Mouse (Mus musculus) kidney, adult 2 months (tissue): Measurements from ENCODE around the gene Ddx50. TPM values are rescaled to one million over a fixed set of nuclear protein-coding genes. Genes with fewer than 3 reads are reported as not detected.
A peak's percentile ranks its signal among the peaks of the same experiment; 100 is the strongest.

Experiments
- DNase-seq: peaks from one replicate; pipeline ENCODE4 v3.0.0; 2021
- H3K27ac ChIP-seq: fragments of 200-500 bp; 2 replicates; pipeline ENCODE4 v1.5.1; 2012; ENCODE audit warnings: low read depth, low read length, control low read depth, inconsistent platforms; ENCODE audit not compliant: insufficient read depth
- H3K27me3 ChIP-seq: fragments of 200-500 bp; replicated peaks from 2 replicates; pipeline ENCODE4 v1.6.1; 2012; ENCODE audit warnings: mild to moderate bottlenecking, moderate library complexity, low read length, inconsistent platforms; ENCODE audit not compliant: control insufficient read depth, insufficient read depth
- H3K36me3 ChIP-seq: fragments of 200-500 bp; 2 replicates; pipeline ENCODE4 v1.6.1; 2012; ENCODE audit warnings: mild to moderate bottlenecking, moderate library complexity, low read length, inconsistent platforms; ENCODE audit not compliant: control insufficient read depth, insufficient read depth
- H3K4me1 ChIP-seq: fragments of 200-500 bp; 2 replicates; pipeline ENCODE4 v1.6.1; 2011; ENCODE audit warnings: low read length; ENCODE audit not compliant: control insufficient read depth, insufficient read depth
- H3K4me3 ChIP-seq: fragments of 200-500 bp; 2 replicates; pipeline ENCODE4 v1.5.1; 2011; ENCODE audit warnings: mild to moderate bottlenecking, low read depth, low read length, control low read depth; ENCODE audit not compliant: insufficient read depth
- CTCF ChIP-seq: fragments of 200-500 bp; conservative IDR thresholded peaks from 2 replicates; pipeline ENCODE4 v1.5.1; 2011; ENCODE audit warnings: low read depth, mild to moderate bottlenecking, control low read depth, low read length, moderate library complexity, mixed read lengths; ENCODE audit not compliant: insufficient read depth, insufficient read length
- POLR2A ChIP-seq: fragments of 200-500 bp; IDR thresholded peaks from one replicate; pipeline ENCODE4 v1.6.1; 2011; ENCODE audit warnings: low read depth, low read length, control low read depth
- WGBS: fragments of 180-500 bp; shearing (Covaris S2); methylation state at CpG from one replicate; pipeline ENCODE4 v1.1.7; 2018; 5-methylcytosine and 5-hydroxymethylcytosine counted together
- polyA plus RNA-seq: library from polyadenylated mRNA; depleted of rRNA; stranded (reverse); fragments of >200 nt; gene quantifications from 2 replicates; pipeline ENCODE4 v1.2.3, GENCODE M21; 2012; rRNA removed

The Ddx50 gene
- 8.7 and 14.8 TPM in 2 replicates for polyA plus RNA-seq

GRCm38 (mm10) chr10:62650881-62651810, at the start of gene Ddx50:
TSS of gene Ddx50 (minus strand) at chr10:62651218.
- peaks cover 6% of the 10 kb centered on the region; the same call in 1 of the 2 replicates for H3K4me1 ChIP-seq
- TF ChIP-seq POLR2A = no peak
- no peak for TF ChIP-seq CTCF
- peak; percentile 100 for DNase-seq
- under 1% methylated on average over 89 of the region's 89 CpGs for WGBS
- H3K27me3 ChIP-seq = no peaks in the 10 kb centered on the region
- H3K36me3 ChIP-seq = no peaks in the 10 kb centered on the region
- H3K4me3 ChIP-seq = peak within 1 kb of the TSS; percentile 94
- peak within 1 kb of the TSS; percentile 92 for H3K27ac ChIP-seq

GRCm38 (mm10) chr10:62692771-62693170, 41.8 kb upstream of the Ddx50 start:
- no peak overlapping the region for H3K4me3 ChIP-seq
- 68% methylated on average over 8 of the region's 8 CpGs for WGBS
- TF ChIP-seq CTCF (no peak), POLR2A (no peak)
- H3K27me3 ChIP-seq = no peaks in the 10 kb centered on the region
- no peaks in the 10 kb centered on the region for H3K36me3 ChIP-seq
- H3K27ac ChIP-seq = no peak overlapping the region
- DNase-seq = no peak
- no peaks in the 10 kb centered on the region for H3K4me1 ChIP-seq

GRCm38 (mm10) chr10:62692244-62692643, 41.2 kb upstream of the Ddx50 start:
- Histone ChIP-seq H3K27me3 (no peaks in the 10 kb centered on the region), H3K4me1 (no peaks in the 10 kb centered on the region), H3K36me3 (no peaks in the 10 kb centered on the region), H3K27ac (no peak overlapping the region), H3K4me3 (no peak overlapping the region)
- no peak for DNase-seq
- WGBS = 58% methylated on average over 3 of the region's 3 CpGs
- no peak for TF ChIP-seq CTCF
- no peak for TF ChIP-seq POLR2A

- no peak for DNase-seq
- no peaks in the 10 kb centered on the region for H3K27me3 ChIP-seq
- H3K27ac ChIP-seq = no peak overlapping the region
- no peak overlapping the region for H3K4me3 ChIP-seq
- 91% methylated on average over 15 of the region's 15 CpGs for WGBS
- no peaks in the 10 kb centered on the region for H3K36me3 ChIP-seq
- TF ChIP-seq CTCF (no peak), POLR2A (no peak)
- H3K4me1 ChIP-seq = no peaks in the 10 kb centered on the region
Observed at GRCm38 (mm10) chr10:62687032-62687674, 36.1 kb upstream of the Ddx50 start.

GRCm38 (mm10) chr10:62683043-62683442, 32.0 kb upstream of the Ddx50 start:
- Histone ChIP-seq H3K4me1 (no peaks in the 10 kb centered on the region), H3K27ac (no peak overlapping the region), H3K36me3 (no peaks in the 10 kb centered on the region), H3K4me3 (no peak overlapping the region), H3K27me3 (no peaks in the 10 kb centered on the region)
- 43% methylated on average over 5 of the region's 5 CpGs for WGBS
- TF ChIP-seq CTCF (peak; percentile 61), POLR2A (no peak)
- peak; percentile 45 for DNase-seq

- Histone ChIP-seq H3K27me3 (no peaks in the 10 kb centered on the region), H3K36me3 (no peaks in the 10 kb centered on the region), H3K4me3 (no peak overlapping the region), H3K4me1 (no peaks in the 10 kb centered on the region), H3K27ac (no peak overlapping the region)
- no peak for DNase-seq
- WGBS = 87% methylated on average over 1 of the region's 1 CpGs
- TF ChIP-seq POLR2A (no peak), CTCF (peak; percentile 28; the same call in 1 of the 2 replicates)
Observed at GRCm38 (mm10) chr10:62679833-62680232, 28.8 kb upstream of the Ddx50 start.

- WGBS = 58% methylated on average over 5 of the region's 5 CpGs
- no peak for TF ChIP-seq POLR2A
- no peak for TF ChIP-seq CTCF
- Histone ChIP-seq H3K27me3 (no peaks in the 10 kb centered on the region), H3K4me1 (no peaks in the 10 kb centered on the region), H3K27ac (no peak overlapping the region), H3K4me3 (no peak overlapping the region), H3K36me3 (no peaks in the 10 kb centered on the region)
- DNase-seq = no peak
Observed at GRCm38 (mm10) chr10:62677329-62677728, 26.3 kb upstream of the Ddx50 start.
